Mouse (Mus musculus) adrenal gland, postnatal 36 days (tissue): ENCODE results near the gene Casp4. TPM values are rescaled to one million over a fixed set of nuclear protein-coding genes. Genes with fewer than 3 reads are reported as not detected.
A peak's percentile ranks its signal among the peaks of the same experiment; 100 is the strongest.

ENCODE experiments used
- DNase-seq, 2 experiments: peaks; one replicate each; pipeline ENCODE4 v3.0.0; 2021; ENCODE audit warnings: mixed read lengths in 1 of 2
- long read RNA-seq, 2 experiments: library from polyadenylated mRNA; stranded (forward); transcript quantifications; one replicate each; pipeline ENCODE4 v2.0.0; 2021; ENCODE audit warnings: borderline sequencing depth in 2 of 2
- total RNA-seq, 2 experiments: library from RNA; stranded (reverse); gene quantifications; 2 replicates each; pipeline ENCODE4 v1.2.3; 2021

Casp4 gene
- 1 to 10 TPM; 3.5 to 6.9 TPM for total RNA-seq
- long read RNA-seq, experiment 1, partial matches to known transcripts, result 0 of 1 reads
- long read RNA-seq, experiment 1, other reads (novel, unspliced or antisense), result 0 of 1 reads
- long read RNA-seq, experiment 2, partial matches to known transcripts, result 0 of 1 reads
- long read RNA-seq, experiment 2, other reads (novel, unspliced or antisense), result 0 of 1 reads

GRCm38 (mm10) chr9:5308561-5308960 lies at the start of gene Casp4:
TSS of gene Casp4 (plus strand) at chr9:5308828.
- peak; percentile 5 to 26 for DNase-seq

GRCm38 (mm10) chr9:5263951-5264475 lies 44.6 kb upstream of the Casp4 start:
- no peak for DNase-seq

GRCm38 (mm10) chr9:5270274-5270673 lies 38.4 kb upstream of the Casp4 start:
- no peak for DNase-seq

GRCm38 (mm10) chr9:5270884-5271283 lies 37.7 kb upstream of the Casp4 start:
- no peak for DNase-seq

- no peak for DNase-seq
These were observed 37.2 kb upstream of the Casp4 start for GRCm38 (mm10) chr9:5271334-5271845.

GRCm38 (mm10) chr9:5286071-5286470 lies 22.6 kb upstream of the Casp4 start:
- no peak for DNase-seq

- no peak for DNase-seq
These were observed 22.0 kb upstream of the Casp4 start for GRCm38 (mm10) chr9:5286597-5286996.

- DNase-seq, result no peak
These were observed 12.0 kb upstream of the Casp4 start for GRCm38 (mm10) chr9:5296354-5297237.

- no peak for DNase-seq
These were observed 10.1 kb upstream of the Casp4 start, which contains the start of gene Casp1 for GRCm38 (mm10) chr9:5298329-5299131. TSS of gene Casp1 (plus strand) at chr9:5298517.

GRCm38 (mm10) chr9:5299132-5299381 lies 9.6 kb upstream of the Casp4 start:
- DNase-seq, result no peak

- DNase-seq, result no peak
These were observed 1.5 kb downstream of the Casp4 start for GRCm38 (mm10) chr9:5310112-5310511.

GRCm38 (mm10) chr9:5311435-5311834 lies 2.8 kb downstream of the Casp4 start:
- DNase-seq, result no peak

- no peak for DNase-seq
These were observed 19.6 kb downstream of the Casp4 start for GRCm38 (mm10) chr9:5328204-5328603.

GRCm38 (mm10) chr9:5332441-5332840 lies 23.8 kb downstream of the Casp4 start:
- no peak for DNase-seq

- DNase-seq, result no peak
These were observed 24.8 kb downstream of the Casp4 start for GRCm38 (mm10) chr9:5333422-5333821.

GRCm38 (mm10) chr9:5343092-5343491 lies 34.5 kb downstream of the Casp4 start:
- DNase-seq, result no peak

GRCm38 (mm10) chr9:5344090-5344489 lies 35.5 kb downstream of the Casp4 start:
- DNase-seq, result no peak

GRCm38 (mm10) chr9:5345291-5345898 lies 36.8 kb downstream of the Casp4 start, which contains the start of gene Casp12:
TSS of gene Casp12 (plus strand) at chr9:5345430.
- DNase-seq, result peak; percentile 38 to 57

- no peak for DNase-seq
These were observed 38.8 kb downstream of the Casp4 start for GRCm38 (mm10) chr9:5347381-5347780.

- no peak for DNase-seq
These were observed 45.0 kb downstream of the Casp4 start for GRCm38 (mm10) chr9:5353673-5354072.

- peak; percentile 21 to 40 for DNase-seq
These were observed 48.2 kb downstream of the Casp4 start for GRCm38 (mm10) chr9:5356801-5357200.
